Mouse (Mus musculus): ENCODE data around the gene Gnao1. TPM values are rescaled to one million over a fixed set of nuclear protein-coding genes. Genes with fewer than 3 reads are reported as not detected.

Gnao1 gene
- polyA plus RNA-seq, 1 experiment from 2014 or later = 1.2 TPM

GRCm38 (mm10) chr8:93974602-93975186 is 164.9 kb downstream of the Gnao1 start:
- DNase-seq (ENCODE audit: low spot score) = no peak
- Histone ChIP-seq H3K27me3 (ENCODE audit: low read depth, poor library complexity, severe bottlenecking) (no peaks in the 10 kb centered on the region), H3K4me3 (no peak overlapping the region), H3K9me3 (replicated peaks) (no peaks in the 10 kb centered on the region), H3K36me3 (peaks cover 90% of the 10 kb centered on the region), H3K27ac (no peak overlapping the region), H3K4me1 (peaks cover 2% of the 10 kb centered on the region; the same call in 1 of the 2 replicates)
- WGBS = 92% methylated on average over 11 of the region's 11 CpGs

- no peak overlapping the region for H3K27ac ChIP-seq
- DNase-seq (ENCODE audit: low spot score) = no peak
- 89% methylated on average over 2 of the region's 2 CpGs for WGBS
- peaks cover 95% of the 10 kb centered on the region for H3K36me3 ChIP-seq
- no peaks in the 10 kb centered on the region for H3K4me1 ChIP-seq
- no peaks in the 10 kb centered on the region for H3K9me3 ChIP-seq (replicated peaks)
- no peak overlapping the region for H3K4me3 ChIP-seq
- no peaks in the 10 kb centered on the region for H3K27me3 ChIP-seq (ENCODE audit: low read depth, poor library complexity, severe bottlenecking)
Observed at GRCm38 (mm10) chr8:93975358-93975757, 165.6 kb downstream of the Gnao1 start.

- peaks cover 96% of the 10 kb centered on the region for H3K36me3 ChIP-seq
- H3K27ac ChIP-seq = no peak overlapping the region
- 90% methylated on average over 6 of the region's 6 CpGs for WGBS
- H3K9me3 ChIP-seq (replicated peaks) = no peaks in the 10 kb centered on the region
- no peaks in the 10 kb centered on the region for H3K4me1 ChIP-seq
- no peak for DNase-seq (ENCODE audit: low spot score)
- H3K4me3 ChIP-seq = no peak overlapping the region
- H3K27me3 ChIP-seq (ENCODE audit: low read depth, poor library complexity, severe bottlenecking) = no peaks in the 10 kb centered on the region
Observed at GRCm38 (mm10) chr8:93976446-93977211, 166.9 kb downstream of the Gnao1 start.

DNA sequence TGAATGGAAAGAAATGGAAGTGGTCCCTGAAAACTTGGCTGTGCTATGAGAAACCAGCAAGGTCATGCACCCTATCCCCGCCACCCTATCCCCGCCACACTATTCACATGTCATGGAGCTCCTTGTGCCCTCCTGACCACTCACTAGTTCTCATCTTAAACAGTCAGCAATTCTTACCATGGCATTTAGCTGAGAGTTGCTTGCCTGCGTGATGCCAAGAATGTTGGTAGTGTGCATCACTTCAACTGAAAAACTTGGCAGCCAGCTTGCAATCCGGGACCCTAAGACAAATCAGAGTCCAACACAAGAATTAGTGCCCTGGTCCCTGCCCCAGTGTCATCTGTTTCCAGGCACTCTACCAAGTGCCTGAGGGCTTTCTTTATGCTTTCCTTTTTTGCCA is 170.4 kb downstream of the Gnao1 start:
- no peaks in the 10 kb centered on the region for H3K27me3 ChIP-seq (ENCODE audit: low read depth, poor library complexity, severe bottlenecking)
- no peaks in the 10 kb centered on the region for H3K4me1 ChIP-seq
- no peaks in the 10 kb centered on the region for H3K9me3 ChIP-seq (replicated peaks)
- no peak for DNase-seq (ENCODE audit: low spot score)
- peaks cover 98% of the 10 kb centered on the region for H3K36me3 ChIP-seq
- 97% methylated on average over 4 of the region's 4 CpGs for WGBS
- H3K27ac ChIP-seq = no peak overlapping the region
- no peak overlapping the region for H3K4me3 ChIP-seq

DNA sequence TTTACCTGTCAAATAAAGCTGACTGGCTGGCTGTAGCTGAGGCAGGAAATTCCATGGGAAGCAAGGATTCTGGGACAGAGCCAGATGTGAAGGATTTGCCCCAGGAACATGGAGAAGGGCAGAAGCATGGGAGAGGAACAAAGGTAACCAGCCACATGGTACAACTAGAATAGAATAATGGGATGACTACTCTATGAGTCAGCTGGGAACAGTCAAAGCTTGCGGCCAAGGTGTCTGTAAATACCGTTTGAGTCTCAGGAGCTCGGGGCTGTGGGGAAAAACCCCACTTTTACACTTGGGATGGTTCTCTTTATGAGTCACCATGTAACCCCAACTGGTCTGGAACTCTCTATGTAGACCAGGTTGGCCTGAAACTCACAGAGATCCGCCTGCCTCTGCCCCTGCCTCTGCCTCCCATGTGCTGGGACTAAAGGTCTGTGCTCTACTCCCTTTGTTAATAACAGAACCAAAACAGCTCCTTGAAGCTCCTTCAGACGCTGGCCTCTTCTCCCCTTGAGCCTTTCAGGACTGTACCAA is 172.0 kb downstream of the Gnao1 start:
- H3K36me3 ChIP-seq = peaks cover 96% of the 10 kb centered on the region
- H3K4me3 ChIP-seq = no peak overlapping the region
- H3K4me1 ChIP-seq = no peaks in the 10 kb centered on the region
- no peaks in the 10 kb centered on the region for H3K27me3 ChIP-seq (ENCODE audit: low read depth, poor library complexity, severe bottlenecking)
- WGBS = 93% methylated on average over 5 of the region's 5 CpGs
- DNase-seq (ENCODE audit: low spot score) = no peak
- no peaks in the 10 kb centered on the region for H3K9me3 ChIP-seq (replicated peaks)
- H3K27ac ChIP-seq = no peak overlapping the region

DNA sequence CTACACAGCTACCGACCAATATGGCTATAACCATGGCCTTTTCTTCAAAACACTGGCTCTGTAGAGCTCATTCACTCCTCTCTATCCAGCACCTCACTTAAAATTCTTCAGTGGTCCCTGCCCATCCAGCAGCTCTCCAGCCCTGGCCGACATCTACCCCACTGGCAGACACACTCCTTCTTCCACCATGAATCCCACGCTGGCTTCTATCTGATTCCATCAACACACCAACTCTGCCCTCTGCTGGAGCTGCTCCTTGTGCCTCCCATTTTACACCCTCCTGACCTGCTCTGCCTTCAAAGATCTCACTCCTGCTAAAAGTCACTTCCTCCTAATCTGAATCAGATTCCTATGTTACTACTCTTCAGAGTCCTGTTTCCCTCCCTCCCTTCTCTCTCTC is 174.1 kb downstream of the Gnao1 start:
- no peak for DNase-seq (ENCODE audit: low spot score)
- Histone ChIP-seq H3K9me3 (replicated peaks) (no peaks in the 10 kb centered on the region), H3K27me3 (ENCODE audit: low read depth, poor library complexity, severe bottlenecking) (no peaks in the 10 kb centered on the region), H3K36me3 (peaks cover 88% of the 10 kb centered on the region), H3K4me3 (no peak overlapping the region), H3K4me1 (no peaks in the 10 kb centered on the region), H3K27ac (no peak overlapping the region)
- WGBS = 92% methylated on average over 3 of the region's 3 CpGs

- no peaks in the 10 kb centered on the region for H3K4me1 ChIP-seq
- no peak for DNase-seq (ENCODE audit: low spot score)
- H3K36me3 ChIP-seq = peaks cover 87% of the 10 kb centered on the region
- H3K9me3 ChIP-seq (replicated peaks) = no peaks in the 10 kb centered on the region
- WGBS = 90% methylated on average over 3 of the region's 3 CpGs
- H3K27me3 ChIP-seq (ENCODE audit: low read depth, poor library complexity, severe bottlenecking) = no peaks in the 10 kb centered on the region
- H3K27ac ChIP-seq = no peak overlapping the region
- no peak overlapping the region for H3K4me3 ChIP-seq
Observed at GRCm38 (mm10) chr8:93984731-93985130, 175.0 kb downstream of the Gnao1 start.

GRCm38 (mm10) chr8:93989739-93990138 is 180.0 kb downstream of the Gnao1 start:
- no peak for DNase-seq (ENCODE audit: low spot score)
- Histone ChIP-seq H3K27ac (no peak overlapping the region), H3K9me3 (replicated peaks) (no peaks in the 10 kb centered on the region), H3K4me3 (no peak overlapping the region), H3K27me3 (ENCODE audit: low read depth, poor library complexity, severe bottlenecking) (no peaks in the 10 kb centered on the region), H3K36me3 (peaks cover 70% of the 10 kb centered on the region), H3K4me1 (no peaks in the 10 kb centered on the region)
- 95% methylated on average over 4 of the region's 4 CpGs for WGBS

- Histone ChIP-seq H3K4me3 (no peak overlapping the region), H3K9me3 (replicated peaks) (no peaks in the 10 kb centered on the region), H3K4me1 (no peaks in the 10 kb centered on the region), H3K27me3 (ENCODE audit: low read depth, poor library complexity, severe bottlenecking) (no peaks in the 10 kb centered on the region), H3K27ac (no peak overlapping the region), H3K36me3 (peaks cover 70% of the 10 kb centered on the region)
- DNase-seq (ENCODE audit: low spot score) = no peak
- WGBS = 95% methylated on average over 2 of the region's 2 CpGs
Observed at GRCm38 (mm10) chr8:93998961-93999360, 189.2 kb downstream of the Gnao1 start.

GRCm38 (mm10) chr8:94004139-94004538 is 194.4 kb downstream of the Gnao1 start:
- WGBS = 92% methylated on average over 9 of the region's 9 CpGs
- peaks cover 5% of the 10 kb centered on the region for H3K4me1 ChIP-seq
- H3K9me3 ChIP-seq (replicated peaks) = no peaks in the 10 kb centered on the region
- no peaks in the 10 kb centered on the region for H3K27me3 ChIP-seq (ENCODE audit: low read depth, poor library complexity, severe bottlenecking)
- no peak for DNase-seq (ENCODE audit: low spot score)
- H3K4me3 ChIP-seq = no peak overlapping the region
- H3K27ac ChIP-seq = no peak overlapping the region
- peaks cover 58% of the 10 kb centered on the region for H3K36me3 ChIP-seq

DNA sequence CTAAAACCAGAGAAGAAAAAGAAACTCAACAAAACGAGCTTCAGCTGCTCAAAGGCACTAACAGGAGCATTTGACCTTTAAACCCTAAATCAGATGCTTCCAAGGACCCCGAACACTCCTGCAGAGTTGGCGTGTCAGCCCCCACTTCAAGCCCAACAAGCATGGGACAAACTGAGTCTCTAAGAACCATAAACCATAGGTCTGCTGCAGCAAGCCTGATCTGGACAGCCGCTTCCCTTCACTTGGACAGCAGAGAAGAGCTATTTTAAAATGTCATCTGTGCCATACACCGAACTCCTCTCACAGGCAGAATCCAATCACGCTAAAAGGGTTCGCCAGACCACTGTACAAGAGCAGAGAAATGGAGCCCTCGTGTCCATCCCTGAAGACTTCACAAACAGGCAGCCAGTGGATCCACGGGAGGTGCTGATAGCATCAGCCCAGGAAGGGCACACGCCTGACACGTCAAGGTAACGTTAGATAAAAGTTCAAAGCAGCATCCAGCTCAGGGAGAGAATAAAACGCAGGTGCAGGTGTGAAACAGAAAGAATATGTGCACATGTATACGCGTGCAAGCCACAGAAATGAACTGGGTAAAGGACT is 199.6 kb downstream of the Gnao1 start:
- peaks cover 16% of the 10 kb centered on the region for H3K36me3 ChIP-seq
- WGBS = 70% methylated on average over 15 of the region's 15 CpGs
- no peak overlapping the region for H3K4me3 ChIP-seq
- H3K27me3 ChIP-seq (ENCODE audit: low read depth, poor library complexity, severe bottlenecking) = no peaks in the 10 kb centered on the region
- H3K4me1 ChIP-seq = peaks cover 28% of the 10 kb centered on the region
- DNase-seq (ENCODE audit: low spot score) = no peak
- no peaks in the 10 kb centered on the region for H3K9me3 ChIP-seq (replicated peaks)
- no peak overlapping the region for H3K27ac ChIP-seq

DNA sequence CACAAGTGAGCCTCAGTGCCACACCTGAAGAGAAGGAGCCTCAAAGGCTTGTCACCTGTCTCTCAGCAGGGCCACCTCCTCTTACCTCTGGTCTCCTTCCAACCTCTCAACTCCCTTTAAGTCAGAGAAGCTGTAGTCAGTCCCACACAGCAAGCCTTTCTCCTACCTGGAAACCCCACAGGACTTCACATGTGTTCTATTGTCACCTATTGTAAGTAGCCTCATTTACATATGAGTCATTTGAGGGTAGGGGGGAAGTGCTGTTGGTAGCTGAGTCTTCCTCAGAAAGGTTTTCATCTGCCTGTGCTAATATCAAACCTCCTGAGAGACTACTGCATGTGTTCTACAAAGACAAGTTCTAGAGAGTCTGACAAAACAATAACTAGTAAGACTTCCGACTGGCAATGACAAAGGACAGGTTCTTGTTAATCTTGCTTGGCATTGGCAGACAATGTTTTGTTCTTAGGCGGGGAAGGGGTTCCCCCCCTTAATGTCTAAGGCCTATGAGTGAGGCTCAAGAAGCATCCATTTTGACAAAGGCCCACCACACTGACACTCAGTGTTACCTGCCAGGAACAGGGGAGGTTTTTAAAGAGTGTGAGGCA is 200.4 kb downstream of the Gnao1 start:
- Histone ChIP-seq H3K27me3 (ENCODE audit: low read depth, poor library complexity, severe bottlenecking) (no peaks in the 10 kb centered on the region), H3K36me3 (peaks cover 16% of the 10 kb centered on the region), H3K9me3 (replicated peaks) (no peaks in the 10 kb centered on the region), H3K4me3 (no peak overlapping the region), H3K4me1 (peaks cover 28% of the 10 kb centered on the region), H3K27ac (no peak overlapping the region)
- DNase-seq (ENCODE audit: low spot score) = no peak
- WGBS = 65% methylated on average over 2 of the region's 2 CpGs
